Mouse (Mus musculus): Measurements from ENCODE around the gene Wdr63.

Wdr63 gene

DNA sequence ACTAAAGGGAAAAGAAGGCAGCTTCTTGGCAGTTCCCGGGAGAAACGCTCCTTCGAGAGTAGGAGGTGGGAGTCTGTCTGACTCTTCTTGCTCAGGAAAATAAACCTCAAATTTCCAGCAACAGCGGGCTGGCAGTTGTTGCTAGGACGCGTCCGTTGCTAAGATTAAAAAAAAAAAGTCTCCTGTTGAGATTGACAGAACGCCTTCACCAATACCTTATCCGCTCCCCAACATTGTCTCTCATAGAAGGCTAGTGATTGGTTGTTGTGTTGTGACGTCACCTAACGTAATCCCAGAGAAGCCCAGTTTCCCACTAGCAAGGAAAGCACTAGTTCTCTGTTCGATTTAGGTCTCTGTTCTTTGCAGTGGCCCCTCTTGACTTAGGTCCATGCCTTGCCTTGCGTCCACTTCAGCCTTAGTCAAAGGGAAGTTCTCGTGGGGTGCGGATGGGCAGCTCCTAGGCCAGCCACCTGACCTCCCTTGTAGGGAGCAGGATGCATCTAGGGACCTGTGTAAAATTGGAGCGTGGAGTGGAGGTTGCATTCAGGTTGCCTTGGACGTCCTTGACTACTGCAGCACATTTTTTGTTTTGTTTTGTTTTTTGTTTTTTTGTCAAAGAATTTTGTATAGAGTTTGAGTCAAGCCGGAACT is at the start of gene Wdr63:
Wdr63 (minus strand) TSS at position 210 of the 651 bp plus-strand sequence.
- DNase-seq (ENCODE audit: low read depth, low spot score): peak; percentile 85

DNA sequence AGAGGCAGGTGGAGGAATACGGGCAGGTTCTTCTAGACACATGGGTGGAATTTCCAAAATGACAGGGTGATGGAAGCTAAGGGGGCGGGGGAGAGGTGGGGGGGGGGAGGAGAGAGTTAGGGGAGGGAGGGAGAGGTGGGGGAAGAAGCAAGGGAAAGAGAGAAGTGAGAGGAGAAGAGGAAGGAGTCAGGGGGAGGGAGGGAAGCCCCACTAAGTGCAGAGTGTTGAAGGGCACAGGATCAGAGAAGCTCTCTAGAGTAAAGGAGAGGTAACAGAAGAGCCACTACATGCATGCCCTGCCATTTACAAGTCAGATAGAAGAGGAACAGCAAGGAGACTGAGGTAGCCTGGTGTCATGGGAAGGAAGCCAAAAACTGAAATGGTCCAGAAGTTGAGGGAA is 48.9 kb upstream of the Wdr63 start:
- no peak for DNase-seq (ENCODE audit: low read depth, low spot score)

DNA sequence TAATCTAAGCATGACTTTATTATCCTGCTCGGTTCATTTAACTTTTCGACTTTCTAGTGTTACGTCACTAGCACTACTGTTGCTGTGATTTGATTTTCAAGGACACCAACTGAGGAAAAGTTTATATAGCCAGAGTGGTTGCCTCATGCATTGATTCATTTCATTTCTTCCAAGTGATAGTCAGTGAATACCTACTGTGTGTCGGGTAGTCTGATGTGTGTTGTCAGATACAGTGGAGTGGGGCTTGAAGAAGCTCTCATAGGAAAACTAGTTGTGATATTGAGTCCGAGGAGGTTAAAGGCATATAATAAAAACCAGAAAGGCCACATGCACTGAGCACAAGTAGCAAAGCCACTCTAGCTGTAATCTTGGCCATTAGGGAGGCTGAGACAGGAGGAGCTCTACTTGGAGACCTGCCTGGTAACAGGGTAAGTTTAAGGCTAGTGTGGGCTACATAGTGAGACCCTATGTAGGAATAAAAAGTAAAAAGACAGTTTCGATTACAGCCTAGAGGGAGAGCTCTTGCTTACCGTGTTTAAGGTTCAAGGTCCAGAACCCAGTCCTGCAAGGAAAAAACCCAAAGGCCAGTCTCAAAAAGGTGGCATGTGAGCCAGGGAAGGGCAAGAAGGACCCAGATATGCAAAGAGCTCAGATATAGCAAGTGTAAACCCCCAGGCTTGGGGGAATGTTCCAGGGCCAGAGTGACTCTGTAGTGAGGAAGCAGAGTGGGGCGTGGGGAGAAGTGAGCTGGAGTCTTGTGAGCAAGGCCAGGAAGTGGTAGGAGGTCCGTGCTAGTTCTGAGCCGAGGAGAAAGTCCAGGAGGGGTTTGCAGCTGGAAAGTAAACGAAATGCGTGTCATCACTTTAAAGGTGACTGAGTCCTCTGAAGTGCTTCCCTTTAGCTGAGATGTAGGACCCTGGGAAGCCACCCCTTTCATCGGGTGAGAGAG is 48.0 kb upstream of the Wdr63 start:
- DNase-seq (ENCODE audit: low read depth, low spot score): no peak

DNA sequence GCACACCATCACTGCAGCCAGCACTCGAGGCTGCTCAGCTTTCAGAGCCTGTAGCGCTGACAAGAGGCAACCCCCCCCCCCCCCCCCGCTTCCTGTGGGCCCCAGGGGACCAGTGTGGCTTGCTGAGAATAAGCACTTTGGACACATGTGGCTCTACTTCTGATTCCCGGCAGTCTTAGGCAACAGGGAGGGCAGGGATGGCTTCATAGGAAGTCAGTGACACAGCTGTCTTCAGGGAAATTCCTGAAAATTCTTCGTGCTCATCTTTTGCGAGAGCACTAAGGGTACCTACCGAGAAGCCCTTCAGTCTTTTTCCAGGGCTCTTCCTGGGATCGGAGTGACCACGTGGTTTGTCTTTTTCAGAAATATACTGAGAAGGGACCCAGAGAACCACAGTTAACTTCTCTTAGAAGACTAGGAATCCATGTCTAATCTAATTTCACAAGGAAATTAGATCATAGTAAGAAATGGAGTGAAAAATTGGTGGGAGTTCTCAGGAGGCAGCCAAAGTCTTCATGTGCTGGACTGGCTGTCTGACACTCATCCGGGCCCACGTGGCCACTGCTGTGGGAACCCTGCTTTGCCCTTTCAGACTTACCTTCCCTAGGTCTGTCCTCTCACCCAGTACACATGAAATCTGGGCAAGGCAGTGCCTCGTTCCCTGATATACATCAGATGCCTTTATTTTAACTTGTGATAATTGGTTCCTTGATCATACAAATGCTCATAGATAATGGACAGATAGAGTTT is 46.1 kb upstream of the Wdr63 start:
- DNase-seq (ENCODE audit: low read depth, low spot score): no peak

DNA sequence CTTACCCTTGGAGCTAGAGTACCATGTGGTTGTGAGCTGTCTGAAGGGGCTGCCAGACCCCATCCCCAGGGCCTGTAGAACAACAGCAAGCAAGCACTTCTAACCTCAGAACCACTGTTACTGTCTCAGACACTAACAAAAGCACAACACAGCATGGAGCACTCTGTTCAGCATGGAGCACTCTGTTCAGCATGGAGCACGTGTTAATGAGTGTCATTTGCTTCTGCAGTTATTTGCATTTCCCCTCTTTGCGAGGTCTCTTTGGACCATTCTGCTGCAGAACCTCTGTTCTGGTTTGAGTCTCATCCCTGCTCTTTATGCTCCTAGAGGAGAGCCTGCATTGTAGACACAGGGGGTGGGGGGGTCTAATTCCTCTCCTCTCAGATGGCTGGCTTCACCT is 45.0 kb upstream of the Wdr63 start:
- no peak for DNase-seq (ENCODE audit: low read depth, low spot score)

DNA sequence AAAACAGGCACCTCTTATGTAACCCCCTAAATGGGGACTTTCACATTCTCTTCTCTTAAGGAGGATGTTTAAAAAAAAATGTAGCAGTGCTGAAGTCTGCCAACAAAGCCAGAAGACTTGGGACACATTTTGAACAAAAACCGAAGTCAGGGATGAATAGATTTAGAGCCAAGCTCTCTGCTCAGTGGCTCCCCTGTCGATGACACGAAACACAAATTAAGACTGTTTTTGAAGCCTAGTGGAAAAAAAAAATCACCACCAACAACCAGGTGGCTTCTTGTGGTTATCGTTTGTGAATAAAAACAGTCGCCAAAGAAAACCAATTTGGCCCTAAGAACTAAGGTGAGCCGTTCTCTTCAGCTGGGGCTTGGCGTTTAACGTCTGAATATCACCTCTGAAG is 44.4 kb upstream of the Wdr63 start:
- no peak for DNase-seq (ENCODE audit: low read depth, low spot score)

DNA sequence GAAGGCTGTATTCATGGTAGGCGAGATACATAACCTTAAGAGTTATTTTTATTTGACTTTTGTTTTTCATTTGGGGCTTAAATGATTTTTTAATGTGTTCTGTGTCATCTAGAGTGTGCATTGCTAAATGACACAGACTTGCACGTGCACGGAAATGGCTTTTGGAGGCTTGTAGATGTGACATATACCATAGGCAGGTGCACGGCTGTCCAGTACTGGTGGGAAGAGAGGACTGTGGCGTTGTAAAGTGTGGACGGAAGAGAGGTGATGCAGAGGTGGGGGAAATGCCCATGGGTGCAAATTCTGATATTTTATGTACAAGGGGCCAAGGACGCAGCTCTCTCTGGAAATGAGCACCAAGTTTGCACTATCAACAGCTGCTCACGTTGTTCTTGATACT is 43.8 kb upstream of the Wdr63 start:
- no peak for DNase-seq (ENCODE audit: low read depth, low spot score)

DNA sequence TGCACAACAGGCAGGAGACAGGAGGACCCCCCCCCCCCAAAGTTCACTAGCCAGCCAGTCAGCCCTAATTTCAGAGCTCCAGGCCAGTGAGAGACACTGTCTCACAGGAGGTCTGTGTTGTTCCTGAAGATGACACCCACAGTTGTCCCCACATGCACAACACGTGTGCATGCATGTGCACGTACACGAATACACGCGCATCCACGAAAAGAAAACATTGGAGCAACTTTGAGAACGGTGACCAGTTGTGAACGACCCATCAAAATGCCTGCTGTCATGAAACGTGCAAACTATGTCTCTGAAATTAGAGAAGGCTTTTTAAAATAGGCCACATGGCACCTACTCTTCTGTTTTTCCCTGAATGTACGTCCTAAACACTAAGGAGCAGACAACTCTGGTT is 43.4 kb upstream of the Wdr63 start:
- DNase-seq (ENCODE audit: low read depth, low spot score): no peak

DNA sequence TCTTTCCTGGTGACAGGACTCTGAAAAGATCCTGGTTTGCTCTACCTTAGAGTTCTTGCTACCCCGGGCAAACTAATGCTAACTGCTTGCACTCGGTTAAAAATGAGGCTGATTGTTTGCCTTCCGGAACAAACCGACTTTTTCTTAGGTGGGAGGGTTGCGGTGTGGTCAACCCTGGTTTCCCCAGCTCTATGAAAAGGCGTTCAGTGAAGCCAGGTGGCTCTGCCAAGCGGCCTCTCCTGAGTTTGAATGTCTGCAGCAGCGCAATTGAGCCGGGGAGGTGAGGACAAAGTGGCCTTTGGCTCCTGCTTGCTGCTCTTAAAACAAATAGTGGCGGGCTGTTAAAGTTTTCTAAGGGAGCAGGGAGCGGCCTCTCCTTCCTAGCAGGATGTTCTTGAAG is 42.6 kb upstream of the Wdr63 start:
- DNase-seq (ENCODE audit: low read depth, low spot score): no peak

DNA sequence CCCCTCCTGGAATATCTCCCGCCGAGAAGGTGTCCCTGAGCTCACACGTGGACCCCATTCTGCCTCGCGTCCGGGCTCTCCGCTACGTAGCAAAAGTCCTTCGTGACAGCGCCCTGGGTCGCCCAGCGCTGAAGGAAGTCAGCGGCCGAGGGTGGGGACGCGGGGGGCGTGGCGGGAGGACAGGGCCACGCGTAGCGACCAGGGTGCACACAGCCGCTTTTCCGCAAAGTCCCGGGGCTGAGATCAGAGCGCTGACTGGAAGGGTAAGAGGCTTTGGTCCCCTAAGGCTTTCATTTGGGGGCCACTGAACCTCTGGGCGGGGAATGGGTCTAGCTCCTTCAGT is 42.1 kb upstream of the Wdr63 start:
- DNase-seq (ENCODE audit: low read depth, low spot score): no peak

DNA sequence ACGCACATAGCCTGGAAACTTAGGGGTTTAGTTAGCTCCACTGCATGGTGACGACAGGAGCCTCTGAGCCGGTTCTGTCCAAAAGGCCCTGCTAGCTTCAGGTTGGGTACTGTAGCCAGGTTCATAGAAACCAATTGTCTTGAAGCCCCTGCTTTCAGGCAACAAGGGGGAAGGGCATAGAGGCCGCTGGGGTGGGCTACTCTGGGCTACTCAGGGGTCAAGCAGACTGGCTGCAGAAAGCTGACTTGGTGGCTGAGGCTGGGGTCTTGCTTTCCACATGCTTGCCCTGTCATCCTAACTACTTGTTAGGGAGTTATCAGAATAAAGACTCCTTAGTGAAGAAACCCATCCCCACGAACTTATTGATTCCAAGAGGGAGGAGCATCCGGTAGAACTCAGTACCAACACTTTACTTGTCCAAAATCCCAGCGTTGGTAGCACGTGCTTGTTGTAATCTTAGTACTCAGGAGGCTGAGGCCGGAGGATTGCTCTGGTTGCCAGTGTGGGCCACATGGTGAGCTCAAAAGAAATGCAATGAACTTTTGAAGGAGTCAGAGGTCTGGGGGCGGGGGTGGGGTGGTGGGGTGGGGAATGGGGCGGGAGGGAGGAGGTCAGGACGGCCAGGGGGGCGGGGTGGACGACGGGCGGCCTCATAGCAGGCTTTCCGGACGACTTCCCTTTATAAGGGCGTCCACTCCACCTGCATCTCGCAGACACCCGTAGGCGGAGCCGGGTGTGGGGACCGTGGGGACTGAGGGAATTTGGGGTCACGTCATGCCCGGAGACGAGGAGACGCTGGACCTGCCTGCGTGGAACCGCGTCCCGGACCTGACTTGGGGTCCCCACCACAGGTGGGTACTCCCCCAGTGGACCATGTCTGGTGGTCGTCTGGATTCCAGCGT is 41.5 kb upstream of the Wdr63 start, which contains the start of gene Mcoln2:
Mcoln2 (plus strand) TSS at position 678 of the 902 bp plus-strand sequence.
- DNase-seq (ENCODE audit: low read depth, low spot score): no peak

DNA sequence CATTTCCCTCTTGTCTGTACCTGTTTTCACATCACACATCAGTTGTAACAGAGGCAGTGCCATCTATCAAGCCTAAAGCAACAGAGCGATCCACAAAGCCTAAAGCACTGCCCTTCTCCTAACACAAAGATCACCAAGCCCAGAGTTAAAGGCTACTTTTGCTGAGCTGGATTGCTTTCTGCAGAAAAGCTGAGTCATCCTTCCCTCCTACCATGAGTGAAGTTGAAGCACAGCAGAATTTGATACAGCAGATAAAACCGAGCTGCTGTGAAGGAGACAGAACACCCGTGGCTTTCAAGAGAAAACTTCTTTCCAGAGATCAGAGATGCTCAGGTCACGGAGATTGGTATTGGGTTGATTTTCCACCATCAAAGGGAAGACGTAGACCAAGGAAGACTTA is 38.2 kb upstream of the Wdr63 start:
- peak; percentile 12 for DNase-seq (ENCODE audit: low read depth, low spot score)

DNA sequence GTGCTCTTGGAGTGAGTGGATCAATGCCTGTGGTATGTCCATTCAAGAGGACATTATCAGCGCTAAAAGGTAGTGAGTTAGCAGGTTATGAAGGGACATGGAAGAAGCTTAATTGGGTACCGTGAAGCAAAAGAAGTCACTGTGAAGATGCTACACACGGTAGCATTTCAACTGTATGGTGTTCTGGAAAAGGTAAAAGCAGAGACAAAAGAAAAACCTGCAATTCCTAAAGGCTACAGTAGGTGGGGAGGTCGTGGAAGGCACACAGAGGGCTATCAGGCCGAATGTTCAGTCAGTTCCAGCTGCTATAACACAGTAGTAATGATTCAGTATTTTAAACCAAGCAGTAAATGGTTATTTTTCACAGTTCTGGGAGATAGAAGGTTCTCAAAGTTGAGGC is 37.6 kb upstream of the Wdr63 start:
- DNase-seq (ENCODE audit: low read depth, low spot score): no peak

DNA sequence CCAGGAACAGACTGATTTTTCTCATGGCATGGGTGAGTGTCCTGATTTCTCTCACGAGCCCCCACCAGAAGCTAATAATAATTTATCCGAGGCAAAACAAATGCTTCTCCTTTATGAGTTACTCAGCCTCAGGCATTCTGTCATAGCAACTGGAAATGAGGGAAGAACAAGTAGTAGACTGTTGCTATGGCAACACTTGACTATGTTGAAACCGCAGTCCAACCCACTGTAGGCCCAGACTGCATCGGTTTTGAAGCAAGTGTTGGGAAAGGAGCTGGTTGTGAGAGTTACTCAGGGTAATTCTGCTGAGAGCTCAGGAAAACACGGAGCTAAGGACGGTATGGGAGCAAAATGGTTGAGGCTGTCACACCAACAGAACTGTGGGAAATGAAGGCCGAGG is 34.6 kb upstream of the Wdr63 start:
- DNase-seq (ENCODE audit: low read depth, low spot score): no peak

DNA sequence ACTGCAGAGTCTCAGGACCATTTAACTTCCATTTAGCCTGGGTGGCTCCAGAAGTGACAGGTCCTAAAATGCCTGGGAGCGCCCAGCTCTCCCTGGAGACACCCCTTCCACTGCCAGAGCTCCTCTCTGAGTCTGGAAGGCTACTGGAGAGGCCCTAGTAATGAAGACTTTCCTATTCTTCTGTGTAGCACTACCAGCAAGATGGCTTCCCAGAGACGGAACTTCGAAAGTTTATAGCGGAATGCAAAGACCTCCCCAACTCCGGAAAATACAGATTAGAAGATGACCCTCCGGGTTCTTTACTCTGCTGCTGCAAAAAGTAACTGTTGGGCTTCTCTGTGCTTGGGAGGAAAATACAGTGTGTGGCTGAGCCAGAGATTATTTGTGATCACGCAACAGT is 32.3 kb upstream of the Wdr63 start:
- DNase-seq (ENCODE audit: low read depth, low spot score): no peak

DNA sequence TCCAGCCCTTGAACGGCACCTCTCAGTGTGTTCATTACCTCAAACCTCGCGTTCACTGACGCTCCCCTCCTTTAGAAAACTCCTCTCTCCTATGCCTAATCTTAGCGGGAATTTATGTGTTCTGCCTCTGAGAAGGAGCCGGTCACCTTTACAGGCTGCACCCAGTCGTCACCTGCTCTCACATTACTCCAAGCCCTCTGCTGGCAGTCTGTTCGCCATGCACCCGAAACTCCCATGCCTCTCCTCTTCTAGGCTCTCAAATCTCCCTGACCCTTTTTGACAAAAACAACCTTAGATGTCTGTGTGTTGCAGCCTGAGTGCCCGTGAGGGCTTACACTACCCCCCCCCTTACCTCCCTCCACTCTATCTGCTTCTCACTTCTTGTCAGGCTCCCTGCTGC is 28.5 kb upstream of the Wdr63 start:
- no peak for DNase-seq (ENCODE audit: low read depth, low spot score)

DNA sequence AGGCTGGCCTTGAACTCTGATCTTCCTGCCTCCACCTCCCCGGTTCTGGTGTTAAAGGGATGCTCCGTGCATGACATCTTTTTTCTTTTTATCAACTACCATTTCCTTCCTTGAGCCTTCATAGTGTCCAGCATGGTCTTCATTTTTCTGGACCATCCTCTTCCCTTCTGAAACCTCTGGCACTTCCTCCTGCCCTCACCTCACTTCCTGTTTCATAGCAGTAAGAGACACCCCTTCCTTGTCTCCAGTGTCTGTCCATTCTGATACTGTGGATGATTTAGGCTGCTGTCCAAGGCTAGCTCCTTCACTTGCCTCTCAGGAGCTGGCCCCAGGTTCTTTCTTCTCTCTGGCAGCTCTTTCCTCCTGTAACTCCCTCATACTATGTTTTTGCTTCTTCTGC is 27.5 kb upstream of the Wdr63 start:
- DNase-seq (ENCODE audit: low read depth, low spot score): no peak

DNA sequence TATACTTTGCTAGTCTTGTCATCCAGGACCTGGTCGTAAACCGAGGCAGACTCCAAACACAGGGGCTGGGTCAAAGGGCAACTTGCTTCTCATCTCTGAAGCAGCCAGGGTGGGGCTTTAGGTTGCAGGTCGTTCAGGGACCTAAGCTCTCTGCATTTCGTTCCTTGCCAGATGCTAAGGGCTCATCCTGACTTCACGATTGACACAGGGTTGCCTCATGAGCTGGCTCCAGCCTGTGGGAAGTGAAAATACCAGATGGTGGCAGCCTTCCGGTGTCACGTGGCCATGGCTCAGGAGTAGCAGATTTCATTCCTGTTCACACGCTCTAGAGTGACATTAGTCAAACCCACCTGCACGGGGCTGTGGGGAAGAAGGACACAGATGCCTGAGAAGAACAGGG is 26.9 kb upstream of the Wdr63 start:
- DNase-seq (ENCODE audit: low read depth, low spot score): no peak

DNA sequence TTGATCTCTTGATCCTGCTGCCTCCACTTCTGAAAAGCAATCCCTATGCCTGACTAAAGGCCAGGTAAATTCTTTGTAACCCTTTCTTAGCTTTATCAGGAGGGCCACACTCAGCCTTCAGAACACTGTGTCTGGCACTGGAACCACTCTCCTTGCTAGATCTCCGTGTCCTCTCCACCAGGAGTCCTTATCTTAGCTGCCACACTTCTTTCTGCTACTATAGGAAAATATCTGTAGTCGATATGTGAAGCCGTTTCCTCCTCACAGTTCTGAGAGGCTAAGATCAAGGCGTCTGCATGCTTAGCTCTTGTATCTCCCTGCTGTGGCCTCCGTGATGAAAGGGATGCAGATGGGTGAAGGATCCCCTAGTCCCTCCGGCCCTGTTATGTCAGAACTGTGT is 19.3 kb upstream of the Wdr63 start:
- DNase-seq (ENCODE audit: low read depth, low spot score): no peak

DNA sequence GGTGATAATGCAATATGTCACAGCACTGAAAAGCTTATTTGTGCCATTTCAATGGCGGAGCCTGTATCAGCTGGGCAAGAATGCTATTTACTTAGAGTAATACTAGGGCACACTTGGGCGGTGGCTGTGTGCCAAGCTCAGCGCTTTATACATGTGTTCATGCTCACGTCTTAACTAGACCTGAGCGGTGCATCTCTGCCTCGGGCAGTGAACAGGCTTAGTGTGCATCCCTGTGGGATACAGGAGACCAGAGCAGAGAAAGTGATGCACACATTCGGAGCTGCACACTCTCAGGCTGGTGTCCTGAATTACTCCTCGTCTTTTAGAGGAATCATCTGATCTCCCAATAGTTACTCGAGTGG is 15.5 kb upstream of the Wdr63 start:
- no peak for DNase-seq (ENCODE audit: low read depth, low spot score)

DNA sequence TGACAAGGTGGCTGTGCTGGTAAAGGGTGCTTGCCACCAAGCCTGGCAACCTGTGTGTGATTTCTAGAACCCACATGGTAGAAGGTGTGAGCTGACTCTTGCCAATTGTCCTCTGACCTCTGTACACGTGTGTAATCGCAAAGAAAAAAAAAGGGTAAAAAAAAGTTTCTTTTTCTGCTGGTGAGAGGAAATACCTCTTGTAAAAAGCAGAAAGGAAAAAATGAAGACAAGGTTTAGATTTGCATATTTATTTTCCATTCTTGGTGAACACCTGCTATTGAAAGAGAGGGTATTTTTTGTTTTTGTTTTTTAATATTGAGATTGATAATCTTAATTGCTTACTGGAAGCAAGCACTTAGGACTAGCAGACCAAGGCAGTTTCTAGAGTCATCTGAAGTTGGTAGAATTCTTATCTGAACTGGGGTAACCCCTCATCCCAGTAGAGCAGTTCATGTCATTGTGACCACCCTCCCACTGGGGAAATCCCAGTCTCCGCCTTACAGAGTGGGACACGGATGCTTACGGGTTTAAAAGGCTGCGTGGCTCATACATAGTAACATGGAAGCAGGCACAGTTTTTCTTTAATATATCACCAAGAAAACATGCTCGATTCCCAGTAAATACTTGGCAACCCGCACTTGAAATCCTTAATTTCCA is 15.0 kb upstream of the Wdr63 start:
- DNase-seq (ENCODE audit: low read depth, low spot score): no peak
